Mouse (Mus musculus) lung, adult 2 months (tissue): ENCODE data around the gene Ptprn. TPM values are rescaled to one million over a fixed set of nuclear protein-coding genes. Genes with fewer than 3 reads are reported as not detected.

Source experiments
- DNase-seq: peaks from one replicate; pipeline ENCODE4 v3.0.0; 2022
- H3K4me1 ChIP-seq: fragments of 200-500 bp; 2 replicates; pipeline ENCODE4 v1.6.1; 2011; ENCODE audit warnings: low read length; ENCODE audit not compliant: control insufficient read depth, insufficient read depth
- H3K4me3 ChIP-seq: fragments of 200-500 bp; replicated peaks from 2 replicates; pipeline ENCODE3; 2011; ENCODE audit warnings: low read depth, mild to moderate bottlenecking, control low read depth, low read length; ENCODE audit errors: extremely low read depth
- CTCF ChIP-seq: fragments of 200-500 bp; IDR thresholded peaks from 2 replicates; pipeline ENCODE4 v1.5.1; 2011; ENCODE audit warnings: mild to moderate bottlenecking, low read length, control low read depth; ENCODE audit not compliant: insufficient read depth
- POLR2A ChIP-seq: fragments of 200-500 bp; IDR thresholded peaks from 2 replicates; pipeline ENCODE4 v1.6.1; 2011; ENCODE audit warnings: low read depth, mild to moderate bottlenecking, control low read depth, low read length, borderline replicate concordance; ENCODE audit errors: extremely low read depth
- WGBS: fragments of 180-500 bp; shearing (Covaris S2); methylation state at CpG from one replicate; pipeline ENCODE4 v1.1.7; 2018; 5-methylcytosine and 5-hydroxymethylcytosine counted together
- polyA plus RNA-seq: library from polyadenylated mRNA; depleted of rRNA; stranded (reverse); fragments of >200 nt; gene quantifications from 2 replicates; pipeline ENCODE4 v1.2.3, GENCODE M21; 2012; rRNA removed

The Ptprn gene
- polyA plus RNA-seq = 2.1 and 2.5 TPM in 2 replicates

GRCm38 (mm10) chr1:75264091-75264880 lies at the start of gene Ptprn:
Gene Ptprn, minus strand, starts transcription at chr1:75264502.
- no peak within 1 kb of the TSS for H3K4me3 ChIP-seq
- 11% methylated on average over 32 of the region's 32 CpGs for WGBS
- TF ChIP-seq CTCF (no peak), POLR2A (no peak)
- H3K4me1 ChIP-seq = no peaks in the 10 kb centered on the region
- DNase-seq = no peak

- no peak for DNase-seq
- TF ChIP-seq POLR2A = no peak
- no peak for TF ChIP-seq CTCF
- Histone ChIP-seq H3K4me3 (no peak overlapping the region), H3K4me1 (peaks cover 3% of the 10 kb centered on the region; the same call in 1 of the 2 replicates)
- 92% methylated on average over 6 of the region's 6 CpGs for WGBS
Observed at GRCm38 (mm10) chr1:75311694-75312093, 47.4 kb upstream of the Ptprn start.

GRCm38 (mm10) chr1:75304662-75305061 lies 40.4 kb upstream of the Ptprn start:
- no peak overlapping the region for H3K4me3 ChIP-seq
- 80% methylated on average over 2 of the region's 2 CpGs for WGBS
- no peak for DNase-seq
- H3K4me1 ChIP-seq = no peaks in the 10 kb centered on the region
- TF ChIP-seq POLR2A (no peak), CTCF (no peak)

GRCm38 (mm10) chr1:75294294-75294693 lies 30.0 kb upstream of the Ptprn start:
- Histone ChIP-seq H3K4me3 (no peak overlapping the region), H3K4me1 (no peaks in the 10 kb centered on the region)
- DNase-seq = no peak
- WGBS = 83% methylated on average over 5 of the region's 5 CpGs
- TF ChIP-seq POLR2A (no peak), CTCF (no peak)

DNA sequence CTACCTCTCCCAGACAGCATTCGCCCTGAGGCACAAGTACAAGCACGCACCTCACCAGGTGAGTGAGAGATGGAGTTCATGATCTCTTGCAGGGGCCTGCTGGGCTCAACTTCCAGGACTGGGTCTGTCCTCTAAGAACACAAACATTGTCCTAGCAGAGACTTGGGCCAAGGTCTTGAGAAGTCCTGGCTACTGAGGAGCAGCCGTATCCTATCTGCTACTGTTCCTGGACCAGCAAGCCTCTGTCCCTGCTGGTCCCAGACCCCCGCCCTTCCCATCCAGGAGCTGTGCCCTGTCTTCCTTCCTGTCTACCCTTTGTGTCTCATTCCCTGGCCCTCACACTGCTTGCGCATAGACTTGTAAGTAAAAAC lies 29.0 kb upstream of the Ptprn start:
- no peak for DNase-seq
- TF ChIP-seq CTCF (no peak), POLR2A (no peak)
- no peaks in the 10 kb centered on the region for H3K4me1 ChIP-seq
- no peak overlapping the region for H3K4me3 ChIP-seq
- 70% methylated on average over 5 of the region's 5 CpGs for WGBS

DNA sequence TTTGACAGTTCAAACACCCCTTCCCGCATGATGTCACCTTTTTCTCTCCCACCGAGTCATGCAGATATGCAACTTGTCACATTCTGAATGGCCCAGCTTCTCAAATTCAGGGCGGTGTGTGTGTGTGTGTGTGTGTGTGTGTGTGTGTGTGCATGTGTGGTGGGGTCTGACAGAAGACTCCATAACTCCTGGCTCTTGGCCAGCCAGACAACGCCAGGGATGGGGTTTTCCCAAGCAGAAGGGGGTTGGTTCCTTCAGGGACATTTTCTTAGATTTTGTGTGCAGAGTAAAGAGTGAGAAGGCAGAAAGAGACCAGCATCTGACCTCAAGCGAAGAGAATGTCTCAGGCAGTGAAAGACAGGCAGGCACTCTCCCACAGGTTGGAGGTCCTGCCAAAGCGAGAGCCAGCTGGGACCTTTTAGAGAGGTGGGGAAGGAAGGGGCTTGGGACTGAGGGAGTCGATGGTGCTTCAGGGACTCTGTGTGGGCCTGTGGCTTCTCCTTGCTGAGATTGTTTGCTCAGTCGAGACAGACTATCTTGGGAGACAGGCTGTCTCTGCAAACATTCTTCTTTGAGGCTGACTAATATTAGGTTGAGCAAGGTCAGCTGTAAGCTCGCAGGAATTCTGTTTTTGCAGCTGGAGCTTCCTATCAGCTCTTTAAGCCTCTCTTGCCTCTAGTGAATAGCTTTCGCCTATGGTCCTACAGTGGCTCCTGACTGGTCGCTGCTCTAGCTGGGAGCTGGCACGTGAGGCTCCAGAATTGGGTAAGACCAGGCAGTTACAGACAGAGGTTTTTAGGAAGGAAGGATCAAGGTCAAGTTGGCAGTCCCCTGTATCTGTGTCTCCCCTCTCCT lies 28.4 kb upstream of the Ptprn start:
- 34% methylated on average over 12 of the region's 12 CpGs for WGBS
- no peak for DNase-seq
- no peak overlapping the region for H3K4me3 ChIP-seq
- TF ChIP-seq CTCF (no peak), POLR2A (no peak)
- H3K4me1 ChIP-seq = no peaks in the 10 kb centered on the region

DNA sequence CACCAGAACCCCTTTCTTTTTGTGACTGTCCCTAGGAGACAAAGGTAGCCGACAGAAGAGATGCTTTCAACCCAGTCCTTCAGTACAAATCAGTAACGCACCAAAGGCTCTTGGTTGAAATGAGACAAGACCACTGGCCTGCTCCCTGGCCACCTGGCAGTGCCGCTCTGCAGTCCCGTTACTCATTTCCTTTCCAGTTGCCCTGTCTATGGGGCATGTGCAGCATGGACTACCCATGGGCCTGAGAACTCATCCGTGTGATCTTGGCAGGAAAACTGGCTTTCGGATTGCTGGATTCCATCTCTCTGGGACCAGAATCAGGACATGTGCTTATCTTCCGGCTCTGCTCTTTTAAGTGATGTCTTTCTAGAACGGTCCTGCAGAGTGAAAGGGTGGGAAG lies 27.0 kb upstream of the Ptprn start:
- Histone ChIP-seq H3K4me1 (no peaks in the 10 kb centered on the region), H3K4me3 (no peak overlapping the region)
- WGBS = 78% methylated on average over 8 of the region's 8 CpGs
- DNase-seq = no peak
- no peak for TF ChIP-seq CTCF

GRCm38 (mm10) chr1:75290582-75290981 lies 26.3 kb upstream of the Ptprn start:
- no peak for TF ChIP-seq CTCF
- no peak for TF ChIP-seq POLR2A

GRCm38 (mm10) chr1:75289888-75290431 lies 25.7 kb upstream of the Ptprn start:
- no peak for DNase-seq
- Histone ChIP-seq H3K4me3 (no peak overlapping the region), H3K4me1 (no peaks in the 10 kb centered on the region)
- no peak for TF ChIP-seq POLR2A
- TF ChIP-seq CTCF = no peak
- WGBS = 61% methylated on average over 8 of the region's 8 CpGs

More at GRCm38 (mm10) chr1:75290582-75290981, 26.3 kb upstream of the Ptprn start:
- Histone ChIP-seq H3K4me1 (no peaks in the 10 kb centered on the region), H3K4me3 (no peak overlapping the region)
- no peak for DNase-seq
